Mouse (Mus musculus): Measurements from ENCODE around the gene Ganab.

DNA sequence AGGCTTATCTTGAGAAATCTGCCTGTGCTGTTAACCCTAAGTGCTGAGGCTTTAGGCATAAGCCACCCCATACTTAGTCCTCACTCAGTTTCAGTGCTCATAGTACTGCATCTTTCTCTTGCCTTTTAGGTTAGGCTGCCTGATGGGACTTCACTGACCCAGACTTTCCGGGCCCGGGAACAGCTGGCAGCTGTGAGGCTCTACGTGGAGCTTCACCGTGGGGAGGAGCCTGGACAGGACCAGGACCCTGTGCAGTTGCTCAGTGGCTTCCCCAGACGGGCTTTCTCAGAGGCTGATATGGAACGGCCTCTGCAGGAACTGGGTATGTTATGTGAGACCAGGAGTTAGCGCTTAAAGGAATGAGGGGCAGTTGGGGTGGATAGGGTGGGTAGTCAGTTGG, 22.8 kb upstream of the Ganab start:
- TF ChIP-seq GATA1 (IDR thresholded peaks at IDR 0.05; ENCODE audit: borderline replicate concordance, low read length) (no peak), FLI1 (IDR thresholded peaks at IDR 0.05; ENCODE audit: low read length) (no peak)
